Comparison of ENCODE assay signal across 8 mouse cellular contexts in the genomic region with DNA sequence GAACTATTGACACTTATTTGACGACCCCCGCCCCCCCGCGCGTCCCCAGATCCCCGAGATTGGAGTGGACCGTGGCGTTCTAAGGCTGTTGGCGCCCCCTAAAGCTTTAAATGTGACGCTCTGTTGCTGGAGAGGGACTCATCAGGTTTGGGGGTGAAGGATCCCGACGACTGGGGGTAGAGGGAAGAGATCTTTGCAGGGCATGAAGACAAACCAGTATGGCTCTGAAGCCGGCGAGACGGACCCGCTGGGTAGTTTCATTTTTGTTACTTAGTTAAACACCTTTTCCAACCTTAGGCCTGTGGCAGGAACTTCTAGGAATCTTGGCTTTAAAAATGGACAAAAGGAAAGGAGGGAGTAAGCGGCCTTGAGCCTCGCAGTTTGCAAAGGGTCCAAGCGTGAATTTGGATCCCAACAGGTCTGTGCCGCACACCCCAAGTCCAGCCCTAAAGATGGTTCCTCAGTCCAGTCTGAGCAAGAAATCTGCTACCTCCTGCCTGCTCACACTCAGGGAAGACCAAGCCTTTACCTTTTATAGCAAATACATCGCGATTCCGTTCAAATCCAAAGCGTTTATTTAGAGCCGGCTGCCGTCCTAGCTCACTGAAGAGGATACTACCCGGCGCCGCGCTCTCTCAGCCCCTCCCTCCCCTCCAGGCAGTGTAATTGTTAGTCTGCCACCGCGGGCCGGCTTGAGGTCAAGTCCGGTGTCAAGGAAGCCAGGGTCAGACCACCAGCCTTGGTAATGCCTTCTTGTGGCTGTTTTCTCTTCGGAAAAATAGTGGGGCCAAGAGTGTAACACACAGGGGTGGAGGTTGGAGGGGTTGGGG. TPM values are rescaled to one million over a fixed set of nuclear protein-coding genes. Genes with fewer than 3 reads are reported as not detected.
DNase-seq lines count a peak whose midpoint lies in the region; ATAC-seq and TF ChIP-seq lines count a peak whose summit lies in the region.

No protein-coding gene starts in this region.

- peak; percentile 37 to 76 for DNase-seq in adrenal gland, adult (ENCODE audit: inconsistent age in 2 of 2, low spot score in 1 of 2)
- DNase-seq in adrenal gland, adult 8-10 months = no peak
- DNase-seq in embryonic facial prominence, embryonic 14.5 days (ENCODE audit: low spot score) = peak; percentile 68
- no peak for DNase-seq in liver, embryonic 13.5 days
- no peak for DNase-seq in natural killer cell, adult 2 months (ENCODE audit: low spot score in 2 of 2)

- H3K9ac ChIP-seq in embryonic facial prominence, embryonic 14.5 days (ENCODE audit: low read depth, low read length) = peak overlapping the region; percentile 74
- peak overlapping the region; percentile 28 for H3K9ac ChIP-seq in hindbrain, embryonic 15.5 days
- H3K9ac ChIP-seq in liver, embryonic 13.5 days = peak overlapping the region; percentile 54
- H3K9ac ChIP-seq in neural tube, embryonic 12.5 days = peak overlapping the region; percentile 51; the same call in 1 of the 2 replicates

- H3K4me1 ChIP-seq in embryonic facial prominence, embryonic 14.5 days (ENCODE audit: control insufficient read depth, insufficient read depth, low read length) = peaks cover 28% of the 10 kb centered on the region
- peaks cover 18% of the 10 kb centered on the region for H3K4me1 ChIP-seq in hindbrain, embryonic 15.5 days (replicated peaks)
- H3K4me1 ChIP-seq in liver, embryonic 13.5 days (replicated peaks) = peaks cover 3% of the 10 kb centered on the region
- H3K4me1 ChIP-seq in neural tube, embryonic 12.5 days = peaks cover 17% of the 10 kb centered on the region; the same call in 1 of the 2 replicates

- H3K9me3 ChIP-seq in embryonic facial prominence, embryonic 14.5 days (ENCODE audit: control insufficient read depth, low read length) = no peaks in the 10 kb centered on the region
- no peaks in the 10 kb centered on the region for H3K9me3 ChIP-seq in hindbrain, embryonic 15.5 days
- H3K9me3 ChIP-seq in liver, embryonic 13.5 days (replicated peaks) = no peaks in the 10 kb centered on the region
- H3K9me3 ChIP-seq in neural tube, embryonic 12.5 days = no peaks in the 10 kb centered on the region

- H3K79me3 ChIP-seq in C2C12 (ENCODE audit: low read depth) = no peaks in the 10 kb centered on the region

- peak; percentile 55; the same call in 1 of the 2 replicates for ATAC-seq in embryonic facial prominence, embryonic 14.5 days (ENCODE audit: low read depth)
- ATAC-seq in hindbrain, embryonic 15.5 days (ENCODE audit: low FRiP score, low read depth) = peak; percentile 45; the same call in 1 of the 2 replicates
- no peak for ATAC-seq in liver, embryonic 13.5 days (ENCODE audit: low read depth)
- ATAC-seq in neural tube, embryonic 12.5 days (ENCODE audit: low FRiP score, low read depth) = peak; percentile 67

- under 1% methylated on average over 35 of the region's 35 CpGs for WGBS in embryonic facial prominence, embryonic 14.5 days
- under 1% methylated on average over 35 of the region's 35 CpGs for WGBS in hindbrain, embryonic 15.5 days
- under 1% methylated on average over 35 of the region's 35 CpGs for WGBS in liver, embryonic 13.5 days (ENCODE audit: insufficient replicate concordance)
- WGBS in neural tube, embryonic 12.5 days = under 1% methylated on average over 35 of the region's 35 CpGs

- no peak for TF ChIP-seq CTCF in C2C12 (IDR thresholded peaks at IDR 0.05; ENCODE audit: control insufficient read depth, insufficient read depth, insufficient read length)

- peak overlapping the region; percentile 6 for H3K4me3 ChIP-seq in C2C12 (ENCODE audit: insufficient read depth, poor library complexity, severe bottlenecking)
- peak overlapping the region; percentile 70 for H3K4me3 ChIP-seq in embryonic facial prominence, embryonic 14.5 days (ENCODE audit: low read depth, low read length)
- peak overlapping the region; percentile 49 for H3K4me3 ChIP-seq in hindbrain, embryonic 15.5 days
- H3K4me3 ChIP-seq in liver, embryonic 13.5 days (replicated peaks) = peak overlapping the region; percentile 55
- peak overlapping the region; percentile 53 for H3K4me3 ChIP-seq in neural tube, embryonic 12.5 days

- peak overlapping the region; percentile 78 for H3K27ac ChIP-seq in embryonic facial prominence, embryonic 14.5 days (replicated peaks; ENCODE audit: low read depth, low read length)
- H3K27ac ChIP-seq in hindbrain, embryonic 15.5 days (replicated peaks) = no peak overlapping the region
- peak overlapping the region; percentile 50 for H3K27ac ChIP-seq in liver, embryonic 13.5 days
- no peak overlapping the region for H3K27ac ChIP-seq in neural tube, embryonic 12.5 days

- H3K36me3 ChIP-seq in C2C12 (ENCODE audit: control insufficient read depth, insufficient read depth) = no peaks in the 10 kb centered on the region
- H3K36me3 ChIP-seq in embryonic facial prominence, embryonic 14.5 days (ENCODE audit: control insufficient read depth, insufficient read depth, low read length) = no peaks in the 10 kb centered on the region
- no peaks in the 10 kb centered on the region for H3K36me3 ChIP-seq in hindbrain, embryonic 15.5 days
- no peaks in the 10 kb centered on the region for H3K36me3 ChIP-seq in liver, embryonic 13.5 days
- H3K36me3 ChIP-seq in neural tube, embryonic 12.5 days = no peaks in the 10 kb centered on the region

- no peaks in the 10 kb centered on the region for H3K79me2 ChIP-seq in C2C12 (ENCODE audit: control insufficient read depth, insufficient read depth)

- peak overlapping the region; percentile 79 for H3K4me2 ChIP-seq in embryonic facial prominence, embryonic 14.5 days (ENCODE audit: low read depth, low read length)
- peak overlapping the region; percentile 99 for H3K4me2 ChIP-seq in hindbrain, embryonic 15.5 days
- H3K4me2 ChIP-seq in liver, embryonic 13.5 days = peak overlapping the region; percentile 59
- H3K4me2 ChIP-seq in neural tube, embryonic 12.5 days (replicated peaks) = peak overlapping the region; percentile 96

- no peaks in the 10 kb centered on the region for H3K27me3 ChIP-seq in C2C12 (ENCODE audit: control insufficient read depth, insufficient read depth, insufficient read length)
- H3K27me3 ChIP-seq in embryonic facial prominence, embryonic 14.5 days (replicated peaks; ENCODE audit: control insufficient read depth, insufficient read depth, low read length) = peaks cover 12% of the 10 kb centered on the region
- H3K27me3 ChIP-seq in hindbrain, embryonic 15.5 days = peaks cover 32% of the 10 kb centered on the region
- peaks cover 44% of the 10 kb centered on the region for H3K27me3 ChIP-seq in liver, embryonic 13.5 days
- peaks cover 32% of the 10 kb centered on the region for H3K27me3 ChIP-seq in neural tube, embryonic 12.5 days (replicated peaks)

- peak overlapping the region; percentile 14 for H3ac ChIP-seq in C2C12 (ENCODE audit: control insufficient read depth, insufficient read length, low read depth)

TF ChIP-seq in C2C12, 6 proteins besides CTCF, POLR2A, EP300 and RAD21:
- no peak for TF ChIP-seq MYOG (IDR thresholded peaks at IDR 0.05; ENCODE audit: control insufficient read depth, extremely low read depth, insufficient read length)
- no peak for TF ChIP-seq MAX (IDR thresholded peaks at IDR 0.05)
- TF ChIP-seq MYOD1 (IDR thresholded peaks at IDR 0.05; ENCODE audit: control insufficient read depth, insufficient read length, low read depth) = no peak
- TF ChIP-seq FOSL1 (IDR thresholded peaks at IDR 0.05; ENCODE audit: insufficient read depth, low read length, poor library complexity, severe bottlenecking) = no peak
- TF ChIP-seq CEBPB (IDR thresholded peaks at IDR 0.05; ENCODE audit: low read depth) = no peak
- TF ChIP-seq USF1 (IDR thresholded peaks at IDR 0.05; ENCODE audit: low read depth) = no peak

RNA-seq across cellular contexts. Expression of gene Eva1a, which starts 1.7 kb away (rescaled TPM):
- 1 to 10 TPM; 1.2 to 6.2 (median 3.8) TPM for total RNA-seq in adrenal gland, adult 8-10 months (2022)
- 0.64 TPM for polyA plus RNA-seq in C2C12 (2012; fragmentation: generic; extraction: Trizol)
- 10.6 and 11.0 TPM in 2 replicates for polyA plus RNA-seq in embryonic facial prominence, embryonic 14.5 days (2014; fragmentation: Nextera tagmentation; extraction: Ambion mirVana)
- 0.49 and 0.60 TPM in 2 replicates for polyA plus RNA-seq in hindbrain, embryonic 15.5 days (2015; fragmentation: Nextera tagmentation; extraction: Ambion mirVana)
- polyA plus RNA-seq in liver, embryonic 13.5 days (2015; fragmentation: Nextera tagmentation; extraction: Ambion mirVana) = 5.1 and 6.4 TPM in 2 replicates
- polyA plus RNA-seq in neural tube, embryonic 12.5 days (2016; fragmentation: Nextera tagmentation; extraction: Ambion mirVana) = 2.5 and 3.0 TPM in 2 replicates

Comparison
In these comparisons a context has a peak if more than half of its experiments do, and no peak if none do; other contexts are left out.
1. DNase-seq: peak in adrenal gland, adult (2 of 2) and embryonic facial prominence, embryonic 14.5 days (single experiment); none in adrenal gland, adult 8-10 months (single experiment), liver, embryonic 13.5 days (single experiment) and natural killer cell, adult 2 months (0 of 2).
2. H3K4me3 ChIP-seq: peak in every context shown above with its lines; median percentile 70 in embryonic facial prominence, embryonic 14.5 days; 55 in liver, embryonic 13.5 days; 53 in neural tube, embryonic 12.5 days; 49 in hindbrain, embryonic 15.5 days; 6 in C2C12.
3. H3K27ac ChIP-seq: peak in embryonic facial prominence, embryonic 14.5 days (single experiment) and liver, embryonic 13.5 days (single experiment); none in hindbrain, embryonic 15.5 days (single experiment) and neural tube, embryonic 12.5 days (single experiment).
4. Peak in every context shown above with its lines, with median percentiles within 50 percentile points of each other: H3K4me2 ChIP-seq and H3K9ac ChIP-seq.